Mouse (Mus musculus): ENCODE measurements around the gene Gpr55. TPM values are rescaled to one million over a fixed set of nuclear protein-coding genes. Genes with fewer than 3 reads are reported as not detected.
A peak's percentile ranks its signal among the peaks of the same experiment; 100 is the strongest.

Gpr55 gene
- total and polyA plus RNA-seq, 2 experiments from 2014 or later: 0.19 to 0.22 TPM

DNA sequence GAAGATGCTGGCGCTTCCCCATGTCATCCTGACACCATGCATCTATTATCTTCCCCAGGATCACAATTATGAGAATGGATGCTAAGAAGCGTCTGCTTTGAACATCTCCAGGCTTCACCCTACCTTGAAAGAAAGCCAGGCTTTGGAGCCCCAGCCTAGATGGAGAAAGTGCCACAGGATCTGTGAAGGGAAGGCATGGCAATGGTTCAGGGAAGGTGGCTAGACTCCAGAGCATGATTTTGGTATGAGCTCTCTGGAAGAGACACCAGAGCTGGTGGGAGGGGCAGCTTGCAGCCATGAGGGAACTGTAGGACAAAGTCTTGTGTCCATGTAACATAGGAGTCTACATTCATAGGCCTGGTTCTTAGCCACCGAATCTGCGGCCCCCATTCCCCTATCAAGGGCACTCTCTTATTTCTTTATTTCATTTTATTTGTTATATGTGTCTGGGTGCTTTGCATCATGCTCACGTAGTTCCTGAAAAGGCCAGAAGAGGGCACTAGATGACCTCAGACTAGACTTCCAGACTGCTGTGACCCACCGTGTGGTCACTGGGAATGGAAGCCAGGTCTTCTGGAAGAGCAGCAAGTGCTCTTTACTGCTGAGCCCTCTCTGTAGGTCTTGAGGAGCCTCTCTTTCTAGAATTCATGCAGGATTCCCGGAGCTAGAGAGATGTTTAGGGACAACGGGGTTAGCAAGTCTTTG lies 25.5 kb downstream of the Gpr55 start:
- Histone ChIP-seq H3K27me3 (ENCODE audit: insufficient read depth, low read length) (no peaks in the 10 kb centered on the region), H3K4me1 (ENCODE audit: insufficient read depth, low read length) (peaks cover 15% of the 10 kb centered on the region), H3K36me3 (ENCODE audit: insufficient read depth, low read length) (no peaks in the 10 kb centered on the region), H3K4me3 (ENCODE audit: low read depth, low read length) (no peak overlapping the region), H3K9ac (replicated peaks; ENCODE audit: low read length, poor library complexity, severe bottlenecking) (no peak overlapping the region), H3K4me2 (ENCODE audit: low read depth, low read length, poor library complexity, severe bottlenecking) (no peak overlapping the region), H3K9me3 (ENCODE audit: low read length) (no peaks in the 10 kb centered on the region), H3K27ac (ENCODE audit: low read depth, low read length) (no peak overlapping the region)
- DNase-seq (ENCODE audit: low spot score): peak; percentile 59
- 63% methylated on average over 8 of the region's 8 CpGs for WGBS
- ATAC-seq (ENCODE audit: low FRiP score): no peak
- peak; percentile 70 for TF ChIP-seq CTCF (IDR thresholded peaks at IDR 0.05)

DNA sequence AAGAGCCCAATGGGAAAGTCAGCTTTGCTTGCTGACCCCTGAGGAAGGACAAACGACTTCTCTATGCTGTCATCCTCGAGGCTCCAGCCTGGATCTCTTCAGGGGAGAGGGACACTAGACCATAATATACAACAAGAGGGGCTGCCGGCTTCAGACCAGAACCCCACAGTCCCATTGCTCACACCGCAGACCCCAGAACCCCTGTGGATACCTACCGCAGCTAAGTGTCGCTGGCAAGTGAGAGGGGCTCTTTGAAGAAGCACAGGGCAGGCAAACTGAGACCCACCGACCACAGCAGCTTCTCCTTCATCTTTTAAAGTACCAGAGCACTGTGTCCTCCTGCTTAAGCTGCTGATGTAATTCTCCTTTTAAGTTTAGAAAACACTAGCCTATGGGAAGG lies 26.2 kb downstream of the Gpr55 start:
- Histone ChIP-seq H3K36me3 (ENCODE audit: insufficient read depth, low read length) (no peaks in the 10 kb centered on the region), H3K4me3 (ENCODE audit: low read depth, low read length) (no peak overlapping the region), H3K9ac (replicated peaks; ENCODE audit: low read length, poor library complexity, severe bottlenecking) (no peak overlapping the region; the same call in 1 of the 2 replicates), H3K4me1 (ENCODE audit: insufficient read depth, low read length) (peaks cover 15% of the 10 kb centered on the region), H3K27me3 (ENCODE audit: insufficient read depth, low read length) (no peaks in the 10 kb centered on the region), H3K4me2 (ENCODE audit: low read depth, low read length, poor library complexity, severe bottlenecking) (no peak overlapping the region), H3K9me3 (ENCODE audit: low read length) (no peaks in the 10 kb centered on the region), H3K27ac (ENCODE audit: low read depth, low read length) (peak overlapping the region; percentile 64; the same call in 1 of the 2 replicates)
- TF ChIP-seq CTCF (IDR thresholded peaks at IDR 0.05): no peak
- 17% methylated on average over 7 of the region's 7 CpGs for WGBS
- DNase-seq (ENCODE audit: low spot score) (no peak), ATAC-seq (ENCODE audit: low FRiP score) (no peak)

DNA sequence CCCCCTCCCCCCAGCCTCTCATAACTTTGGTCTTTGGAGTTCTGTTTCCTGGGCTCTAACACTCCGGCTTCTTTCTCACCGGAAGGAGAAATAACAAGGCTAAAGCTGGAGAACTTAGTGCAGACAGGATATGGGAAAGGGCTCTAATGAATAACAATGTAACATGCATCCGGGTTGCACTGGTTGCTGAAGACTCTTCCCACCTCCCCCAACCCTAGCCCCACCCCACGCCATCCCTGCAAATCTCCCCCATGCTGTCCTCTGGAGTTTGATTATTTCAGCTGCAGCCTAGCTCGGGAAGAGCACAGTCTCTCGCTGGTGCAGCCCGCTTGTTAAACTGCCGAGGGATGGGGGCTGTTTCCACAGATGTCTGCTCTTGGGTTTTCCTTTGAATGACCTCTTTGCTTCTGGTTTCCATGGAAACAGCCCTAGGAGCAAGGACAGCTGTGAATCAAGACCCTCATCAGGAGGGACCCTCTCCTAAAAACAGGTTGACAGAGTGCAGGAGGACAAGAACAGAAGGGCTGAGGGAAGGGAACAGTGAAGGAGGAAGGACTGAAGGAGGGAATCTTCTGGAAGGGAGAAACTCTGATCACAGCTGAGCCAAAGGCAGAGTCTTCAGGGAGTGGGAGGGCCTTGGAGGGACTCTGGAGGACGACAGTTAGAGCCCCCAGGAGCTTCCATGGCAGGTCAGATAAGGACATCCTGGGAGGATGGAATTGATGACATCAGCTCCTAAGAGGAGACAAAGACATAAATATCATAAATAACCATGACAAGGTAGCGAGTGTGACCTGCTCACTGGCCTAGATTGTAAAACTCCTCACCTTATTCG lies 27.0 kb downstream of the Gpr55 start:
- TF ChIP-seq CTCF (IDR thresholded peaks at IDR 0.05): no peak
- DNase-seq (ENCODE audit: low spot score) (peak; percentile 39), ATAC-seq (ENCODE audit: low FRiP score) (peak; percentile 65)
- peak overlapping the region; percentile 64 for H3K27ac ChIP-seq (ENCODE audit: low read depth, low read length)
- no peaks in the 10 kb centered on the region for H3K36me3 ChIP-seq (ENCODE audit: insufficient read depth, low read length)
- H3K4me1 ChIP-seq (ENCODE audit: insufficient read depth, low read length): peaks cover 18% of the 10 kb centered on the region
- H3K4me2 ChIP-seq (ENCODE audit: low read depth, low read length, poor library complexity, severe bottlenecking): peak overlapping the region; percentile 28; the same call in 1 of the 2 replicates
- no peaks in the 10 kb centered on the region for H3K27me3 ChIP-seq (ENCODE audit: insufficient read depth, low read length)
- 12% methylated on average over 11 of the region's 11 CpGs for WGBS
- H3K9ac ChIP-seq (replicated peaks; ENCODE audit: low read length, poor library complexity, severe bottlenecking): no peak overlapping the region; the same call in 1 of the 2 replicates
- no peaks in the 10 kb centered on the region for H3K9me3 ChIP-seq (ENCODE audit: low read length)
- H3K4me3 ChIP-seq (ENCODE audit: low read depth, low read length): no peak overlapping the region

DNA sequence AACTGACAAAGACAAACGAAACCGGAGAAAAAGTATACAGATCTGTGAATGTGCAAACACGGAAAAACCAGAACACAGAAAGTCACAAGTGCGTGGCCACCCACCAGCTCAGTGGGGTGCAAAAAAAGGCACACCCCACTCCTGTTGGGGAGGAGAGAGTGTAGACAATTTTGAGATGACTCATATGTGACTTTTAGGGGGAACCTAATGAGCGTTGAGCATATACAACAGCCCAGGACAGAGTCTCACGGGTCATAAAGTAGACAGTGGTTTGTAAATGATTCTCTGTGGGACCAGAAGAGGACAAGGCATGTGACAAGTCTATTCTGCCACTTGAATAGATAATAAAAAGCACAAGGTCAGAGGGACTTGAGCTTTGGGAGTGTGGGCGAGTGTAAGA lies 27.6 kb downstream of the Gpr55 start:
- WGBS: 29% methylated on average over 7 of the region's 7 CpGs
- DNase-seq (ENCODE audit: low spot score) (no peak), ATAC-seq (ENCODE audit: low FRiP score) (no peak)
- H3K4me3 ChIP-seq (ENCODE audit: low read depth, low read length): no peak overlapping the region
- peak overlapping the region; percentile 64 for H3K27ac ChIP-seq (ENCODE audit: low read depth, low read length)
- no peaks in the 10 kb centered on the region for H3K27me3 ChIP-seq (ENCODE audit: insufficient read depth, low read length)
- no peak overlapping the region; the same call in 1 of the 2 replicates for H3K4me2 ChIP-seq (ENCODE audit: low read depth, low read length, poor library complexity, severe bottlenecking)
- H3K4me1 ChIP-seq (ENCODE audit: insufficient read depth, low read length): peaks cover 23% of the 10 kb centered on the region
- H3K36me3 ChIP-seq (ENCODE audit: insufficient read depth, low read length): no peaks in the 10 kb centered on the region
- no peak for TF ChIP-seq CTCF (IDR thresholded peaks at IDR 0.05)
- H3K9ac ChIP-seq (replicated peaks; ENCODE audit: low read length, poor library complexity, severe bottlenecking): no peak overlapping the region
- no peaks in the 10 kb centered on the region for H3K9me3 ChIP-seq (ENCODE audit: low read length)

DNA sequence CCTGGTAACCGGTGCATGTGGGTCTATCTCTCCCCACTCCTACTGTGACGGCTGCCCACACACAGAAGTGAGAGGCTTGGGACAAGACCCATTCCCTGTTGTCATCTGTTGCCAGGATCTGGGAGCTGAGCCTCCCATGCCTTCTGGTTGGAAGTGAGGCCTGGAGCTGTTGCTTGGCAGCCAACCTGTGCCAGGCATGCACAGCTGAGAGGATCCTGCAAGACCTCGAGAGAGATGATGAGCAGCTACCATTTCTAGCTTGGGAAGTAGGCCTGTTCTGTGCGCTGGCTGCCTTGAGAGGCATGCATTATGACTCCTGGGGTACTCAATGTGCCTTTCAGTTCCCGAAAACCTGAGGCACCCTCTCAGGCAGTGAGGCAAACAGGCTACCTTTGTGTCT lies 29.6 kb downstream of the Gpr55 start:
- Histone ChIP-seq H3K9me3 (ENCODE audit: low read length) (no peaks in the 10 kb centered on the region), H3K27ac (ENCODE audit: low read depth, low read length) (no peak overlapping the region), H3K36me3 (ENCODE audit: insufficient read depth, low read length) (no peaks in the 10 kb centered on the region), H3K4me2 (ENCODE audit: low read depth, low read length, poor library complexity, severe bottlenecking) (no peak overlapping the region), H3K27me3 (ENCODE audit: insufficient read depth, low read length) (no peaks in the 10 kb centered on the region), H3K4me1 (ENCODE audit: insufficient read depth, low read length) (peaks cover 31% of the 10 kb centered on the region), H3K9ac (replicated peaks; ENCODE audit: low read length, poor library complexity, severe bottlenecking) (no peak overlapping the region), H3K4me3 (ENCODE audit: low read depth, low read length) (no peak overlapping the region)
- WGBS: 78% methylated on average over 5 of the region's 5 CpGs
- ATAC-seq (ENCODE audit: low FRiP score) (no peak), DNase-seq (ENCODE audit: low spot score) (peak; percentile 31)
- TF ChIP-seq CTCF (IDR thresholded peaks at IDR 0.05): no peak

DNA sequence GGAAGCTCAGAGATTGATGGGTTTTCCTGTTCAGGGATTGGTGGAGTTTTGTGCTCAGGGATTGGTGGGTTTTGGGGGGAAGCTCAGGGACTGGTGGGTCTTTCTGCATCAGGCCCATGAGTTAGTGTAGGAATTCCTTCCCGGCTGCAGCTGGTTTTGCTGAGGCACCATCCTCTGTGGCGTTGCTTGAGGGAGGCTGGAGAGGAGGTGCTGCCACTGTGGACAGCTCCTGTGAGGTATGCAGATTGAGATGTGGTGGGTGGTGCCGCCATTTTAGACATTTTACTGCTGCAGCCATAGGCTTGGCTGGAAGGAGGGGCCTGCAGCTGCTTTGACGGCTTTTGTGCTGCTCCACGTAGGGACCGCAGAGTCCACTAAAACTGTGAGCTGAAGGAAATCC lies 31.4 kb downstream of the Gpr55 start:
- H3K36me3 ChIP-seq (ENCODE audit: insufficient read depth, low read length): no peaks in the 10 kb centered on the region
- DNase-seq (ENCODE audit: low spot score) (no peak), ATAC-seq (ENCODE audit: low FRiP score) (no peak)
- H3K9me3 ChIP-seq (ENCODE audit: low read length): no peaks in the 10 kb centered on the region
- no peak overlapping the region for H3K4me3 ChIP-seq (ENCODE audit: low read depth, low read length)
- TF ChIP-seq CTCF (IDR thresholded peaks at IDR 0.05): no peak
- 82% methylated on average over 6 of the region's 6 CpGs for WGBS
- no peak overlapping the region for H3K4me2 ChIP-seq (ENCODE audit: low read depth, low read length, poor library complexity, severe bottlenecking)
- H3K27me3 ChIP-seq (ENCODE audit: insufficient read depth, low read length): no peaks in the 10 kb centered on the region
- H3K4me1 ChIP-seq (ENCODE audit: insufficient read depth, low read length): peaks cover 31% of the 10 kb centered on the region
- H3K27ac ChIP-seq (ENCODE audit: low read depth, low read length): peak overlapping the region; percentile 80
- no peak overlapping the region for H3K9ac ChIP-seq (replicated peaks; ENCODE audit: low read length, poor library complexity, severe bottlenecking)
